Mouse (Mus musculus) c-Kit-positive CD71-negative TER-119-negative erythroid progenitor cells, embryonic 14.5 days (primary cell): ENCODE measurements around the gene Zfp799.
A peak's percentile ranks its signal among the peaks of the same experiment; 100 is the strongest.
"Not testable (repeated sequence)": the region's sequence is repeated elsewhere in the genome, so short reads cannot be mapped to it uniquely, and the experiment has no call there.

ENCODE experiments used
- DNase-seq: peaks from one replicate; pipeline ENCODE4 v3.0.0-alpha.2; 2013; ENCODE audit warnings: low read depth

Gene Zfp799

GRCm38 (mm10) chr17:32829540-32830417 is at the start of gene Zfp799:
Gene Zfp799, minus strand, starts transcription at chr17:32830261.
- peak; percentile 64 for DNase-seq

- DNase-seq: no peak
Observed at GRCm38 (mm10) chr17:32878773-32879172, 48.7 kb upstream of the Zfp799 start.

GRCm38 (mm10) chr17:32877471-32878171 is 47.6 kb upstream of the Zfp799 start:
- DNase-seq: no peak

- no peak for DNase-seq
Observed at GRCm38 (mm10) chr17:32872696-32873095, 42.6 kb upstream of the Zfp799 start.

GRCm38 (mm10) chr17:32872091-32872490 is 42.0 kb upstream of the Zfp799 start:
- DNase-seq: no peak

- DNase-seq: no peak
Observed at GRCm38 (mm10) chr17:32871483-32871882, 41.4 kb upstream of the Zfp799 start.

GRCm38 (mm10) chr17:32867266-32867665 is 37.2 kb upstream of the Zfp799 start:
- DNase-seq: not testable (repeated sequence)

- DNase-seq: not testable (repeated sequence)
Observed at GRCm38 (mm10) chr17:32856713-32857112, 26.7 kb upstream of the Zfp799 start.

- no peak for DNase-seq
Observed at GRCm38 (mm10) chr17:32851581-32851980, 21.5 kb upstream of the Zfp799 start.

- no peak for DNase-seq
Observed at GRCm38 (mm10) chr17:32841388-32841787, 11.3 kb upstream of the Zfp799 start.

GRCm38 (mm10) chr17:32839083-32839802 is 9.2 kb upstream of the Zfp799 start:
- DNase-seq: no peak

GRCm38 (mm10) chr17:32830418-32830782 is 339 bp upstream of the Zfp799 start:
- DNase-seq: no peak

- DNase-seq: no peak
Observed at GRCm38 (mm10) chr17:32816074-32816784, 13.8 kb downstream of the Zfp799 start.

GRCm38 (mm10) chr17:32814136-32814535 is 15.9 kb downstream of the Zfp799 start:
- DNase-seq: no peak

GRCm38 (mm10) chr17:32810648-32811047 is 19.4 kb downstream of the Zfp799 start:
- DNase-seq: no peak

- DNase-seq: no peak
Observed at GRCm38 (mm10) chr17:32809544-32810374, 20.3 kb downstream of the Zfp799 start, which contains the start of gene Zfp811. Gene Zfp811, minus strand, starts transcription at chr17:32809931.

- no peak for DNase-seq
Observed at GRCm38 (mm10) chr17:32808921-32809320, 21.1 kb downstream of the Zfp799 start.

- DNase-seq: no peak
Observed at GRCm38 (mm10) chr17:32789244-32789643, 40.8 kb downstream of the Zfp799 start.

- DNase-seq: no peak
Observed at GRCm38 (mm10) chr17:32788576-32788975, 41.5 kb downstream of the Zfp799 start.

GRCm38 (mm10) chr17:32788094-32788559 is 41.9 kb downstream of the Zfp799 start, which contains the start of gene Zfp871:
Gene Zfp871, minus strand, starts transcription at chr17:32788287.
- peak; percentile 82 for DNase-seq
